Mouse (Mus musculus) neural tube, embryonic 11.5 days (tissue): Measurements from ENCODE around the gene Kctd4. TPM values are rescaled to one million over a fixed set of nuclear protein-coding genes. Genes with fewer than 3 reads are reported as not detected.
"Not testable (repeated sequence)": the region's sequence is repeated elsewhere in the genome, so short reads cannot be mapped to it uniquely, and the experiment has no call there.

Source experiments
- ATAC-seq: fragments of 200-750 bp; cut with Nextera tagmentation; 2 replicates; pipeline ENCODE4 v1.8.0; 2017; ENCODE audit warnings: moderate number of reproducible peaks, mild to moderate bottlenecking, moderate TSS enrichment, moderate library complexity; ENCODE audit not compliant: insufficient read depth, low FRiP score, low TSS enrichment
- DNase-seq: peaks from one replicate; pipeline ENCODE4 v3.0.0-alpha.2; 2015; ENCODE audit warnings: low spot score
- H3K27ac ChIP-seq: fragments of 300-500 bp; sonication (generic); 2 replicates; pipeline ENCODE4 v1.5.1; 2014; ENCODE audit warnings: low read depth, mild to moderate bottlenecking, low read length
- H3K27me3 ChIP-seq: fragments of 300-500 bp; sonication (generic); 2 replicates; pipeline ENCODE4 v1.6.1; 2014; ENCODE audit warnings: mild to moderate bottlenecking, low read length, mixed read lengths; ENCODE audit not compliant: control insufficient read depth, insufficient read depth
- H3K36me3 ChIP-seq: fragments of 300-500 bp; sonication (generic); 2 replicates; pipeline ENCODE4 v1.6.1; 2014; ENCODE audit warnings: mild to moderate bottlenecking, low read length, moderate library complexity, mixed read lengths; ENCODE audit not compliant: control insufficient read depth, insufficient read depth
- H3K4me1 ChIP-seq: fragments of 300-500 bp; sonication (generic); 2 replicates; pipeline ENCODE4 v1.6.1; 2014; ENCODE audit warnings: low read length, mixed read lengths; ENCODE audit not compliant: control insufficient read depth, insufficient read depth
- H3K4me2 ChIP-seq: fragments of 300-500 bp; sonication (generic); 2 replicates; pipeline ENCODE4 v1.6.1; 2014; ENCODE audit warnings: low read depth, mild to moderate bottlenecking, moderate library complexity
- H3K4me3 ChIP-seq: fragments of 300-500 bp; sonication (generic); 2 replicates; pipeline ENCODE4 v1.5.1; 2014; ENCODE audit warnings: low read depth, low read length
- H3K9ac ChIP-seq: fragments of 300-500 bp; sonication (generic); 2 replicates; pipeline ENCODE4 v1.6.1; 2014; ENCODE audit warnings: mild to moderate bottlenecking, low read length
- H3K9me3 ChIP-seq: fragments of 300-500 bp; sonication (generic); 2 replicates; pipeline ENCODE4 v1.6.1; 2016; ENCODE audit warnings: low read length; ENCODE audit not compliant: control insufficient read depth
- WGBS: fragments of 180-500 bp; shearing (Covaris S2); extraction: QIAGEN DNeasy Blood & Tissue Kit; methylation state at CpG from one replicate; pipeline ENCODE4 v1.1.7; 2014; 5-methylcytosine and 5-hydroxymethylcytosine counted together
- polyA plus RNA-seq: library from polyadenylated mRNA; unstranded; fragments of >200 nt; fragmentation: Nextera tagmentation; extraction: Ambion mirVana; gene quantifications from 2 replicates; pipeline ENCODE4 v1.2.1, GENCODE M21; 2014

Gene Kctd4
- polyA plus RNA-seq = 1.7 and 2.0 TPM in 2 replicates

GRCm38 (mm10) chr14:75954766-75955165 is at the start of gene Kctd4:
Kctd4 (plus strand) TSS chr14:75955009.
- 91% methylated on average over 7 of the region's 7 CpGs for WGBS
- DNase-seq = no peak
- no peak for ATAC-seq
- Histone ChIP-seq H3K4me3 (no peak within 1 kb of the TSS), H3K4me1 (no peaks in the 10 kb centered on the region), H3K4me2 (no peak within 1 kb of the TSS), H3K27ac (no peak within 1 kb of the TSS), H3K9me3 (no peaks in the 10 kb centered on the region), H3K9ac (no peak within 1 kb of the TSS), H3K27me3 (no peaks in the 10 kb centered on the region), H3K36me3 (no peaks in the 10 kb centered on the region)

GRCm38 (mm10) chr14:75906931-75907330 is 47.9 kb upstream of the Kctd4 start:
- Histone ChIP-seq H3K36me3 (no peaks in the 10 kb centered on the region), H3K9ac (no peak overlapping the region), H3K27me3 (no peaks in the 10 kb centered on the region), H3K4me1 (no peaks in the 10 kb centered on the region), H3K4me2 (no peak overlapping the region), H3K27ac (no peak overlapping the region), H3K4me3 (no peak overlapping the region), H3K9me3 (no peaks in the 10 kb centered on the region)
- ATAC-seq (no peak), DNase-seq (no peak)
- 93% methylated on average over 8 of the region's 8 CpGs for WGBS

DNA sequence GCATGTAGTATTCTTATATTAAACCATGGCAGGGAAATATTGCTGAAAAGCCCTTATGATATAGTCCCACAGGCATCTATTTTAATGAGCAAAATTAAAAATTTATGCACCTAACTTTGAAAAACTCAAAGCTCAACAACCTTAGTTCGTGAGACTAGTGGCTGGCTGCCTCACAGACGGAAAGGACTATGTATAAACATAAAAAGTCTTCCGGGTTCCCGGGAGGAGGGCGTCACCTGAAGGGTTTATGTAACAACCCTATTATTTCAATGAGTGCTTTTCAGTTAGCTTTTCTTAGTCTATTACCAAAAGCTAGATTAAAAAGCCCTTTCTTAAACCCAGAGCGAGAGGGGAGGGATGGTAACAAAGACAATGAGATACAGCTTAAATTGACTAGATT is 42.8 kb upstream of the Kctd4 start:
- Histone ChIP-seq H3K9ac (no peak overlapping the region), H3K4me3 (no peak overlapping the region), H3K27ac (no peak overlapping the region), H3K27me3 (no peaks in the 10 kb centered on the region), H3K36me3 (no peaks in the 10 kb centered on the region; the same call in 1 of the 2 replicates), H3K4me2 (no peak overlapping the region), H3K4me1 (no peaks in the 10 kb centered on the region), H3K9me3 (no peaks in the 10 kb centered on the region)
- DNase-seq = no peak
- ATAC-seq = no peak
- WGBS = 92% methylated on average over 6 of the region's 6 CpGs

DNA sequence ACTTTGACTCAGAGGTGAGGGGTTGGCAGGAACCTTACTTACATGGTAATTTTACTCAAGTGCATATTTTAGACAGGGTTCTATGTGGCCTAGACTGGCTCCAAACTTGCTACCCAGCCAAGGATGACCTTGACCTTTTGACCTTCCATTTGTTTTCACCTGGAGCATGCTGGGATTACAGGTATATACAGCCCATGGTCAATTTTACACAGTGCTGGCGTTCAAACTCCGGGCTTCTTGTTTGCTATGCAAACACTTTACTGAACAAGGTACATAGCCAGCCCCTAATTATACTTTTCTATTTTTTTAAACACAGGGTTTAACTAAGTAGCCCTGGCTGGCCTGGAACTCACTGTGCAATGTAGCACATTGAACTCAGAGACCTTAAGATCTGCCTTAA is 42.1 kb upstream of the Kctd4 start:
- DNase-seq = no peak
- no peaks in the 10 kb centered on the region; the same call in 1 of the 2 replicates for H3K36me3 ChIP-seq

GRCm38 (mm10) chr14:75923314-75924052 is 31.3 kb upstream of the Kctd4 start:
- WGBS = 90% methylated on average over 1 of the region's 1 CpGs
- ATAC-seq = no peak
- H3K27ac ChIP-seq = no peak overlapping the region

More for the DNA sequence above, 42.1 kb upstream of the Kctd4 start:
- H3K27me3 ChIP-seq = no peaks in the 10 kb centered on the region
- no peaks in the 10 kb centered on the region for H3K9me3 ChIP-seq
- no peak for ATAC-seq
- H3K27ac ChIP-seq = no peak overlapping the region
- WGBS = 90% methylated on average over 2 of the region's 2 CpGs
- no peaks in the 10 kb centered on the region for H3K4me1 ChIP-seq
- H3K9ac ChIP-seq = no peak overlapping the region
- no peak overlapping the region for H3K4me3 ChIP-seq
- no peak overlapping the region for H3K4me2 ChIP-seq

DNA sequence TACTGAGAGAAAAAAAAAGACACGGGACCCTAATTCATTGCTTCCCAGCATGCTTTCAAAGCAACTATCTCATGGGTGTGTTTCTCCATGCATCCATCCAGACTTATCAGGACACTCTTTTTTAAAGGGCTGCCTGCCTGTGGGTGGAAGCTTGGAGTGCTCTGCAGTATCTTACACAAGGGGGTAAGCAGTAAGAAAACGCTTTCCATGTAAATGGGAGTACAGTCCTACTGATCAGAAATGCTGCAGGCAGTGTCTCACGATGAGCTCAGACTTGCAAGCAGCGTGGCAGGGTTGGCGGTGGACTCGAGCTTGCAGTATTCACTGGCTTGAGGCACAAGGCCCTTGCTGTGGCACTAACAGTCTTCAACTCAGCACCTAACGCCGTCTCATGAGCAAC is 25.1 kb upstream of the Kctd4 start:
- H3K4me2 ChIP-seq, H3K36me3 ChIP-seq, H3K4me3 ChIP-seq, DNase-seq, H3K9me3 ChIP-seq, ATAC-seq, H3K4me1 ChIP-seq, H3K27me3 ChIP-seq, H3K9ac ChIP-seq, H3K27ac ChIP-seq: not testable (repeated sequence)
- WGBS = 86% methylated on average over 8 of the region's 8 CpGs

More at GRCm38 (mm10) chr14:75923314-75924052, 31.3 kb upstream of the Kctd4 start:
- Histone ChIP-seq H3K36me3 (no peaks in the 10 kb centered on the region), H3K9me3 (no peaks in the 10 kb centered on the region), H3K4me3 (no peak overlapping the region), H3K4me1 (no peaks in the 10 kb centered on the region), H3K27me3 (no peaks in the 10 kb centered on the region), H3K4me2 (no peak overlapping the region), H3K9ac (no peak overlapping the region)
- DNase-seq = no peak

DNA sequence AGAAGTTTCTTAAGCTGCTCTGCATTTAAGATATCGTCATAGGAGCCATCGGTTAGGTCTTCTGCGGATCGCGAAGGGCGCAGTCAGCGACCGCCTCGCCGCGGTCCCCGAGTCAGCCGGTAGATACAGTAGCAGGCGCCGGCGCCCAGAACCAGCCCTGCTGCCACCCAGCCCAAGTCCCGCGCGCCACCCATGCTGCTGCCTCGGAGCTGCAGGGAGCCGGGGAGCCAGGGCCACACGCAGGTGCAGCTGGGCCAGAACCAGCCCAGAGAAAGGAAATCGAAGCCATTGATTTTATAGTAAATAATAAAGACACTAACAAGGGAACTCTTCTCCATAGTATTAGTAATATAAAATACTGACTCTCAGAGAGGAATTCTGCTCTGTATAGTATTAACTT is 23.5 kb upstream of the Kctd4 start:
- WGBS = 96% methylated on average over 23 of the region's 23 CpGs
- Histone ChIP-seq H3K4me1 (no peaks in the 10 kb centered on the region), H3K9me3 (no peaks in the 10 kb centered on the region), H3K4me3 (no peak overlapping the region), H3K4me2 (no peak overlapping the region), H3K27ac (no peak overlapping the region), H3K9ac (no peak overlapping the region), H3K36me3 (no peaks in the 10 kb centered on the region), H3K27me3 (no peaks in the 10 kb centered on the region)
- DNase-seq (no peak), ATAC-seq (no peak)

DNA sequence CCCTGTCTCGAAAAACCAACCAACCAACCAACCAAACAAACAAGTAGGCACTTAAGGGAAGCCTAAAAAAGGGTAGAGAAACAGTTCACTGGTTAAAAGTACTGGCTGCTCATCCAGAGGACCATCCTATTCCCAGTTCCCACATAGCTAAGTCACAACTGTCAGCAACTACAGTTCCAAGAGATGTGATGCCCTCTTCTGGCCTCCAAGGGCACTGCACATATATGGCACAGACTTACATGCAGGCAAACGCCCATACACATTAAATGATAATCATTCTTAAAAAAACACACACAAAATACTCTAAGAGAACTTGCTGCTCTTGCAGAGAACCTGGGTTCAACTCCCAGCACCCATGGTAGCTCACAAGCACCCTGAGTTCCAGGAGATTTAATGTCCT is 20.4 kb upstream of the Kctd4 start:
- ATAC-seq = no peak
- Histone ChIP-seq H3K4me2 (no peak overlapping the region), H3K27ac (no peak overlapping the region), H3K4me1 (no peaks in the 10 kb centered on the region), H3K9me3 (no peaks in the 10 kb centered on the region), H3K4me3 (no peak overlapping the region), H3K9ac (no peak overlapping the region), H3K36me3 (no peaks in the 10 kb centered on the region), H3K27me3 (no peaks in the 10 kb centered on the region)
- DNase-seq = no peak
- WGBS = 94% methylated on average over 2 of the region's 2 CpGs

GRCm38 (mm10) chr14:75937714-75938113 is 17.1 kb upstream of the Kctd4 start:
- Histone ChIP-seq H3K4me3 (no peak overlapping the region), H3K4me1 (no peaks in the 10 kb centered on the region), H3K36me3 (no peaks in the 10 kb centered on the region), H3K27me3 (no peaks in the 10 kb centered on the region), H3K9me3 (no peaks in the 10 kb centered on the region), H3K27ac (no peak overlapping the region), H3K9ac (no peak overlapping the region), H3K4me2 (no peak overlapping the region)
- DNase-seq (no peak), ATAC-seq (no peak)
- WGBS = 41% methylated on average over 1 of the region's 1 CpGs
